Mouse (Mus musculus) heart, adult 2 months (tissue): ENCODE data around the gene Prrg4. TPM values are rescaled to one million over a fixed set of nuclear protein-coding genes. Genes with fewer than 3 reads are reported as not detected.
A peak's percentile ranks its signal among the peaks of the same experiment; 100 is the strongest.

ENCODE experiments used
- DNase-seq, 2 experiments: peaks; one replicate each; pipeline ENCODE4 v3.0.0; 2021
- H3K27ac ChIP-seq: fragments of 200-600 bp; 2 replicates; pipeline ENCODE4 v1.8.1; 2022
- H3K27me3 ChIP-seq: fragments of 200-500 bp; 2 replicates; pipeline ENCODE4 v1.6.1; 2012; ENCODE audit warnings: mild to moderate bottlenecking, low read length, inconsistent platforms, mixed read lengths; ENCODE audit not compliant: control insufficient read depth, insufficient read depth
- H3K36me3 ChIP-seq: fragments of 200-500 bp; 2 replicates; pipeline ENCODE4 v1.6.1; 2012; ENCODE audit warnings: low read length, inconsistent platforms; ENCODE audit not compliant: control insufficient read depth, insufficient read depth
- H3K4me1 ChIP-seq: fragments of 200-500 bp; 2 replicates; pipeline ENCODE4 v1.6.1; 2011; ENCODE audit warnings: low read length; ENCODE audit not compliant: control insufficient read depth, insufficient read depth
- H3K4me3 ChIP-seq: fragments of 200-600 bp; 2 replicates; pipeline ENCODE4 v1.8.1; 2022
- H3K79me2 ChIP-seq: fragments of 200-500 bp; replicated peaks from 2 replicates; pipeline ENCODE4 v1.6.1; 2012; ENCODE audit warnings: mild to moderate bottlenecking, inconsistent platforms, low read length, moderate library complexity, mixed read lengths; ENCODE audit not compliant: control insufficient read depth, insufficient read depth
- H3K9ac ChIP-seq: fragments of 200-500 bp; 2 replicates; pipeline ENCODE4 v1.6.1; 2012; ENCODE audit warnings: low read depth, mild to moderate bottlenecking, control low read depth, inconsistent platforms, low read length, mixed read lengths
- CTCF ChIP-seq: fragments of 200-600 bp; IDR thresholded peaks from 2 replicates; pipeline ENCODE4 v1.8.1; 2022; ENCODE audit warnings: antibody characterized with exemption, mild to moderate bottlenecking, moderate library complexity
- EP300 ChIP-seq: fragments of 200-500 bp; IDR thresholded peaks from 2 replicates; pipeline ENCODE4 v1.6.1; 2011; ENCODE audit warnings: low read depth, low read length, control low read depth; ENCODE audit not compliant: insufficient read depth
- POLR2A ChIP-seq: fragments of 200-500 bp; IDR thresholded peaks from 2 replicates; pipeline ENCODE4 v1.6.1; 2011; ENCODE audit warnings: mild to moderate bottlenecking, low read depth, low read length, control low read depth; ENCODE audit not compliant: insufficient read depth
- WGBS: fragments of 180-500 bp; shearing (Covaris S2); methylation state at CpG from one replicate; pipeline ENCODE4 v1.1.7; 2018; 5-methylcytosine and 5-hydroxymethylcytosine counted together
- intact Hi-C: fragments of 180-260 bp; cut with DNase I; formaldehyde crosslinking; loops from one replicate; pipeline ENCODE4 v1.15.1; 2025
- polyA plus RNA-seq: library from polyadenylated mRNA; depleted of rRNA; stranded (reverse); fragments of >200 nt; gene quantifications from 2 replicates; pipeline ENCODE4 v1.2.3, GENCODE M21; 2012
- total RNA-seq, 2 experiments: library from RNA; stranded (reverse); gene quantifications; 2 replicates each; pipeline ENCODE4 v1.2.3; 2021

Prrg4 gene
- total and polyA plus RNA-seq, 3 experiments: 0.29 to 0.94 (median 0.61) TPM

DNA sequence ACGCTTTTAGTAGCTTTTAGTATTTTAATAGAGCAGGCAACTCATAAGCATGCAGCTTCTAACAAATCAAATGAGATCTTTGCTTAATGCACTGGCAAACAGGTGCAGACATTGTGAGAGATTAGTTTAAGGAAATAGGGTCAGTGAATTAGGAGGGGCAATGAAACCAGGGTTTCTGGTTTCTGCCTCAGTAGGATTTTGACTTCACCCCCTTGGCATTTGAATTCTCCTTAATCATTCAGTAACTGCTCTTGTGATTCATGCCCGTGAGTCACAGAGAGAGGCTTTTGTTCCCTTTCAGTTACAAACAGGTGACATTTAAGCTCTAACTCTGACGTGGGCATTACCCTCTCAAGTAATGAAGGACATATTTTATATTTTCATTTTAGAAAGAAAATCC, 6.1 kb upstream of the Prrg4 start:
- no peak for DNase-seq
- H3K79me2 ChIP-seq: no peaks in the 10 kb centered on the region
- no peak overlapping the region for H3K4me3 ChIP-seq
- 63% methylated on average over 3 of the region's 3 CpGs for WGBS
- no peak overlapping the region for H3K9ac ChIP-seq
- H3K27me3 ChIP-seq: no peaks in the 10 kb centered on the region
- no peak overlapping the region for H3K27ac ChIP-seq
- TF ChIP-seq CTCF: no peak
- TF ChIP-seq POLR2A: no peak
- no peak for TF ChIP-seq EP300
- intact Hi-C loops: no loop called here
- no peaks in the 10 kb centered on the region for H3K36me3 ChIP-seq
- H3K4me1 ChIP-seq: no peaks in the 10 kb centered on the region

- Histone ChIP-seq H3K27ac (no peak overlapping the region), H3K36me3 (no peaks in the 10 kb centered on the region), H3K4me3 (no peak overlapping the region), H3K27me3 (no peaks in the 10 kb centered on the region), H3K79me2 (no peaks in the 10 kb centered on the region), H3K4me1 (no peaks in the 10 kb centered on the region), H3K9ac (no peak overlapping the region)
- WGBS: 62% methylated on average over 1 of the region's 1 CpGs
- no peak for TF ChIP-seq EP300
- no peak for TF ChIP-seq POLR2A
- TF ChIP-seq CTCF: no peak
- no peak for DNase-seq
- intact Hi-C loops: no loop called here
These were observed 5.2 kb upstream of the Prrg4 start for GRCm38 (mm10) chr2:104854836-104855235.

- H3K9ac ChIP-seq: no peak overlapping the region
- no peak overlapping the region for H3K4me3 ChIP-seq
- H3K27me3 ChIP-seq: no peaks in the 10 kb centered on the region
- H3K27ac ChIP-seq: no peak overlapping the region
- no peaks in the 10 kb centered on the region for H3K79me2 ChIP-seq
- intact Hi-C loops: no loop called here
- no peak for TF ChIP-seq POLR2A
- no peak for TF ChIP-seq CTCF
- WGBS: 90% methylated on average over 7 of the region's 7 CpGs
- H3K36me3 ChIP-seq: no peaks in the 10 kb centered on the region
- DNase-seq: no peak
- peaks cover 4% of the 10 kb centered on the region for H3K4me1 ChIP-seq
These were observed 2.9 kb upstream of the Prrg4 start for GRCm38 (mm10) chr2:104852546-104852945.

- no peak overlapping the region for H3K9ac ChIP-seq
- no peak overlapping the region for H3K27ac ChIP-seq
- H3K79me2 ChIP-seq: no peaks in the 10 kb centered on the region
- H3K4me1 ChIP-seq: peaks cover 4% of the 10 kb centered on the region
- H3K4me3 ChIP-seq: no peak overlapping the region
- DNase-seq: no peak
- intact Hi-C loops: no loop called here
- TF ChIP-seq CTCF (no peak), EP300 (no peak), POLR2A (no peak)
- no peaks in the 10 kb centered on the region for H3K27me3 ChIP-seq
- WGBS: 37% methylated on average over 5 of the region's 5 CpGs
- H3K36me3 ChIP-seq: no peaks in the 10 kb centered on the region
These were observed 2.0 kb upstream of the Prrg4 start for GRCm38 (mm10) chr2:104851686-104852085.

DNA sequence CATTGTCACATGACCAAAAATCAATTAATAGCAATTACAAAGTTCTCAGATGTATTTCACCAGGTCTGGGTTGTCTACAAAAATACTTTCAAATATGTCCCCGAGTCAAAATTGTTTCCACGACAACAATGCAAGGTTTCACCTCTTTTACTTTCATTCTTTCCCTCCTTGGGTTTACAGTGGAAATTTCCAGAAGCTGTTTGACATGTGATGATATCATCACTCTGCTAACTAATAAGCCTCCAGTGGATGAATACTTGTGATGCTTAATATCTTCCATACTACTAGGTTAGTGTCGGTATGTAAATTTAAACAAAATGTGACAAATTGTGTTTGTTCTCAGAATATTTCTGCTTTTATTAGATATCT, 299 bp upstream of the Prrg4 start:
- H3K79me2 ChIP-seq: no peaks in the 10 kb centered on the region
- H3K4me3 ChIP-seq: peak overlapping the region; percentile 58
- intact Hi-C loops: loop anchor here (5.0 kb wide), 1 partner anchor 382 kb away; no protein-coding TSS in a partner anchor
- TF ChIP-seq POLR2A (no peak), CTCF (no peak), EP300 (no peak)
- H3K27ac ChIP-seq: no peak overlapping the region
- peaks cover 4% of the 10 kb centered on the region for H3K4me1 ChIP-seq
- no peaks in the 10 kb centered on the region for H3K36me3 ChIP-seq
- H3K9ac ChIP-seq: no peak overlapping the region
- 60% methylated on average over 3 of the region's 3 CpGs for WGBS
- H3K27me3 ChIP-seq: no peaks in the 10 kb centered on the region
- no peak for DNase-seq

GRCm38 (mm10) chr2:104848235-104849161, 1.2 kb downstream of the Prrg4 start:
- peaks cover 4% of the 10 kb centered on the region for H3K4me1 ChIP-seq
- H3K4me3 ChIP-seq: peak overlapping the region; percentile 58
- intact Hi-C loops: loop anchor here (5.0 kb wide), 1 partner anchor 384 kb away; no protein-coding TSS in a partner anchor
- H3K36me3 ChIP-seq: no peaks in the 10 kb centered on the region
- no peaks in the 10 kb centered on the region for H3K27me3 ChIP-seq
- DNase-seq: no peak
- H3K9ac ChIP-seq: peak overlapping the region; percentile 29; the same call in 1 of the 2 replicates
- no peak for TF ChIP-seq POLR2A
- H3K27ac ChIP-seq: no peak overlapping the region
- H3K79me2 ChIP-seq: no peaks in the 10 kb centered on the region
- 37% methylated on average over 16 of the region's 16 CpGs for WGBS
